Mouse (Mus musculus) testis, postnatal 10 days (tissue): ENCODE data around the gene Kars.

ENCODE experiments used
- DNase-seq: peaks from one replicate; pipeline ENCODE4 v3.0.0; 2021; ENCODE audit warnings: low spot score

Kars gene

DNA sequence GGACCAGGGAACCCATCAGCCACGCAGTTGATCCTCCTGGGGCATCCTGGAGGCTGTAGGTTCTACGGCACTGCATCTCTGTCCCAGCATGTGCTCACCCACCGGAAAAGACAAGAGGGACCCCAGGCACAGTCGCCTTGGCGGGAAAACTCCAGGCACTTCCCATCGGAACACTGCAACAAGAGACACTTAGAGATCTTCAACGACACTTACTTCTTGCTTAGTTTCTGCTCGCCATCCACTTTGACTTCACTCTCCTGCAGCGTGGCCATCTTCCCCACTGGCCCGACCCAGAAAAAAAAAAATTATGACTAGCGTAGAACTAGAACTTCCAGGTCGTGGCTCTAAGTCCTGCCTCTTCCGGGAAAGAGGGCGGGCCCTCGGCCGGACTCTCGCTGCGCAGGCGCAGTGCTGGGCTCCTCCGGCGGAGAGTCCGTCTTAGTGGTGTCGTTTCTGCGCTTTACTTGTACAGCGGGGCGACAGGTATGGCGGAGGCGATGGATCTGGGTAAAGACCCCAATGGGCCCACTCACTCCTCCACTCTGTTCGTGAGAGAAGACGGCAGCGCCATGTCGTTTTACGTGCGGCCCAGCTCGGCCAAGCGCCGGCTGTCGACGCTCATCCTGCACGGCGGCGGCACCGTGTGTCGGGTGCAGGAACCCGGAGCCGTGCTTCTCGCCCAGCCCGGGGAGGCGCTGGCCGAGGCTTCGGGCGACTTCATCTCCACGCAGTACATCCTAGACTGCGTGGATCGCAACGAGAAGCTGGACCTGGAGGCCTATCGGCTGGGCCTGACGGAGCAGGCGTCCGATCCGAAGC is at the start of gene Kars, which contains the start of gene Terf2ip:
Kars (minus strand) TSS at position 327 of the 819 bp plus-strand sequence.
Terf2ip (plus strand) TSS at position 402 of the 819 bp plus-strand sequence.
- DNase-seq: peak; percentile 94

GRCm38 (mm10) chr8:112054456-112054855 is 43.3 kb upstream of the Kars start:
- no peak for DNase-seq

DNA sequence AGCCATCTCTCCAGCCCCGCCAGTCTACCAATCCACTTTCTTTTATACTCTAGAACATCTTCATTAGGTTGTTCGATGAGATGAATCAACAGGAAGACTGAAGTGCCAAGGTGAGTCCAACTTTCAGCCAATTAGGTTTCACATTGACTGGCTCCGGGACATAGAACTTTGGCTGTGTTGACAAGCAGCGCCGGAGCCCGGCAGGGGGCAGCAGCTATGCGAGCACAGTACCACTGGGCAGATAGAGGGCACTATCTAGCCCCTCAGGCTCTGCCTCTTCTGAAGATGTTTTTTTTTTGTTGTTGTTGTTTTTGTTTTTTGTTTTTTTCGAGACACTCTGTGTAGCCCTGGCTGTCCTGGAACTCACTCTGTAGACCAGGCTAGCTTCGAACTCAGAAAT is 40.4 kb upstream of the Kars start:
- DNase-seq: no peak

- DNase-seq: peak; percentile 45
Observed at GRCm38 (mm10) chr8:112049984-112050383, 38.9 kb upstream of the Kars start.

GRCm38 (mm10) chr8:112048293-112048692 is 37.2 kb upstream of the Kars start:
- no peak for DNase-seq

DNA sequence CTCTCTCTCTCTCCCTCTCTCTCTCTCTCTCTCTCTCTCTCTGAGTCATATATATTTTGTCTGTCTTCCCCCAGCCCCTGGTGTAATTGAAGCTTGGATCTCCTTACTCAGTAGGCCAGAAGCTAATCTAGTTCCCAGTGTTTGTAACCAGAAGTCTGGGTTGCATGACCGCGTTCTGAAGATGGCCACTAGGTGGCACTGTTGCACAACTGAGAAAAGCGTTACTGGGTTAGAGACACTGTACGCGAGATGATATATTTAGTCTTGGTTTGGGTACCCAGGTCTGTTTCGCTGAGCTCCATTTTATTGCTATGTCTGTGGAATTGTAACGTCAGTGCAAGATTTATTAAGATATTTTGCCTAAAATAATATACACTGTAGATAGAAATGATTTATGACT is 34.8 kb upstream of the Kars start:
- DNase-seq: peak; percentile 87

- peak; percentile 45 for DNase-seq
Observed at GRCm38 (mm10) chr8:112045182-112045581, 34.1 kb upstream of the Kars start.

- DNase-seq: no peak
Observed at GRCm38 (mm10) chr8:112037521-112037920, 26.4 kb upstream of the Kars start.

DNA sequence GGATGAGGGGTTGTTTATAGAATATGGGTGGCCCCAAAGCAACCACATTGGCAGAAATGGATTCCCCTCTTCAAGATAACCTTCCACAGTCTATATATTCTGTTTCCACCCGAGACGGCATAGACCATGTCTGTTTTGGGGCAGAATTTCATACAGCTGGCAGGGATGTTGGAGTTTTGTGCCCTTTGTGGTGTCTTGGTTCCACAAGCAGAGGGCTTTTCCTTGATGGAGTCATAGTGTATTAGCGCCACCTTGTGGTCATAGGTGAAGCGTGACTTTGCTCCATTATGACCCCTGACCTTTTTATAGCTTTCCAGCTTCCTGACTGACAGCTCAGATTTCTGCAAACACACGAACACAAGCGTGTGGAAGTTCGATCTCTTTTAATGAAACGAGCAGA is 23.5 kb upstream of the Kars start:
- DNase-seq: no peak

- DNase-seq: no peak
Observed at GRCm38 (mm10) chr8:112033071-112033470, 21.9 kb upstream of the Kars start.

DNA sequence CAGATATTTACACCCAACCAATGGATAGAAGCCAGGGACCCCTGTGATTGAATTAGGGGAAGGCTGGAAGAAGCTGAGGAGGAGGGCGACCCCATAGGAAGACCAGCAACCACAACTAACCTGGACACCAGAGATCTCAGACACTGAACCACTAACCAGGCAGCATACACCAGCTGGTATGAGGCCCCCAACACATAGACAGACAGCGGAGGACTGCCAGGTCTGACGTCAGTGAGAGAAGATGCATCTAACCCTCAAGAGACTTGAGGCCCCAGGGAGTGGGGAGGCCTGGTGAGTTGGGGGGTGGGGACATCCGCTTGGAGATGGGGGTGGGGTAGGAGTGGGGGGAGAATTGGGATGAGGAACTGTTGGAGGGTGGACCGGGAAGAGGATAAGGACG is 19.5 kb upstream of the Kars start:
- no peak for DNase-seq

- no peak for DNase-seq
Observed at GRCm38 (mm10) chr8:112029455-112029854, 18.3 kb upstream of the Kars start.

GRCm38 (mm10) chr8:112014936-112015335 is 3.8 kb upstream of the Kars start, which contains the start of gene Gm6793:
Gm6793 (minus strand) TSS chr8:112015036.
- no peak for DNase-seq

GRCm38 (mm10) chr8:112011816-112012242 is 706 bp upstream of the Kars start:
- DNase-seq: peak; percentile 69

DNA sequence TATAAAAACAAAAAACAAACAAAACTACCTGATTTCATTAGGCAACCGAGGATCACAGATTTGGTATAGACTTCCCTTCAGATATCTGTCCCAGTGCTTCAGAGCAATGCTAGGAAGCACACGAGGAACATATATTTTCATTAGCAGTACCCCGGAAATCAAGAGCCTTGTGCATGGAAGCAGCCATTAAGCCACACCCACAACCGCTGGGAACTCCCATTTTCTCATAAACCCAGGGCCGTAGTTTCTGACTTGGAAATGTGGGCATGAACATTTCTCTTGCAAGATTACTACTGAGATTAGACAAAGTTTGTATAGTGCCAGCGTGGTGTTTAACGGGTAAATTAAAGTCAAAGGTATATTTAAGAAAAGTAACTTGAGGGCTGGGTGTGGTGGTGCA is 1.6 kb downstream of the Kars start:
- no peak for DNase-seq

- no peak for DNase-seq
Observed at GRCm38 (mm10) chr8:112007669-112008068, 3.5 kb downstream of the Kars start.

DNA sequence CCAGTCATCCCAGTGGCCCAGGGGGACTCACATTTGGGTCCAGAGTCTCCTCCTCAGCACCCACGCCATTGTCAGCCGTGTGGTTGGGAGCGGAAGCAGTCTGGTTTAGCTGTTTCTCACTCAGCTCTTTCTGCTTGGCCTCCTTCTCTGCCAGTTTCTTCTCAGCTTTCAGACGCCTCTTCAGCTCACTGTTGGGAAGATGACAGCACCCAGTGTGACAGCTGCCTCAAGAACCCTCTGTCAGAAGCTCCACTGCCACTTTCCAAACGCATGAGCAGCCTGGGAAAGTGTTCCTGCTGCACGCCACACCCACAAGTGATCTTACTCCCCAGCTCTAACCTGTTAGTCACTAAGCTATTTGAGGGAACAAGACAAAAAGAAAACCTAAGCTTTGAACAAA is 5.5 kb downstream of the Kars start:
- no peak for DNase-seq

DNA sequence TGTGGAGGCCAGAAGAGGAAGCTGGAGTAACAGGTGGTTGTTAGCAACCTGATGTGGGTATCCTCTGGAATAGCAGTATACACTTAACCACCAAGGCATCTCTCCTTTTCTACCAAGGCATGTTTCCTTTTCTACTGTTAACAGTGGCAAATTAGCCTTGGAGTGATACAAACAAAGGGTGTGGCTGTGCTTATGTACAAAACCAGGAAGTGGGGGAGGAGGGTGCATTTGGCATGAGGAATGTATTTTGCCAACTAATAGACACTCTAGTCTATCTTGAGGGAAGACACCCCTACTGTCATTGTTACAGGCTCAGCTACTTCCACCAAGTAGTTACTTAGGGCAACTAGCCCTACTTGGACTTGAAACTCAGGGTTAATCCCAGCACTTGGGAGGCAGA is 6.4 kb downstream of the Kars start:
- no peak for DNase-seq

- DNase-seq: no peak
Observed at GRCm38 (mm10) chr8:111992703-111993039, 18.5 kb downstream of the Kars start.

DNA sequence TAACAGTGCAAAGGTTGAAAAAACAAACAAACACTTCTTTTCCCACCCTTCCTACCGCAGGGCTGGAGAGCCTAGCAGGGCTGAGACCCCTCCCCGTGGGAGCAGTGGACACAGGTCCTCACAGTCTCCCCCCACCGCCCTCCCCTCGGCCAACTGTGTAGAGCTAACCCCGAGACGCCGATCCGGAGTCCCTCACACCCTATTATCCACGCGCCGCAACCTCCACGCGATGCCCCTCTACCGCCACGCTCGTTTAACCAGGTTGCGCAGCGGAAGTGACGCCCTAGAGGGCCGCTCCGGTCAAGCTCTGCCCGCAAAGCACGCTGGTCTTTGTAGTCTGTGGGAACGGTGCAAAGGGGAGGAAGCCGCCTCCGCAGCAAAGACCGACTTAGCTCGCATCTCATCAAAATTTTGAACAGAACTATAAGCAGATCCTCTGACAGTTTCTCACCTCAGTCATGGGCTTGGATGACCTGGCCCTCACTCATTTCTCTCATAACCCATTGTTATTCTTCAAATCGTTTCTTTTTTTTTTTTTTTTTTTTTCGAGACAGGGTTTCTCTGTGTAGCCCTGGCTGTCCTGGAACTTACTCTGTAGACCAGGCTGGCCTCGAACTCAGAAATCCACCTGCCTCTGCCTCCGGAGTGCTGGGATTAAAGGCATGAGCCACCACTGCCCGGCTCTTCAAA is 19.0 kb downstream of the Kars start, which contains the start of gene Adat1:
Adat1 (minus strand) TSS at position 290 of the 690 bp plus-strand sequence.
- peak; percentile 88 for DNase-seq

- no peak for DNase-seq
Observed at GRCm38 (mm10) chr8:111991278-111991677, 19.8 kb downstream of the Kars start.

DNA sequence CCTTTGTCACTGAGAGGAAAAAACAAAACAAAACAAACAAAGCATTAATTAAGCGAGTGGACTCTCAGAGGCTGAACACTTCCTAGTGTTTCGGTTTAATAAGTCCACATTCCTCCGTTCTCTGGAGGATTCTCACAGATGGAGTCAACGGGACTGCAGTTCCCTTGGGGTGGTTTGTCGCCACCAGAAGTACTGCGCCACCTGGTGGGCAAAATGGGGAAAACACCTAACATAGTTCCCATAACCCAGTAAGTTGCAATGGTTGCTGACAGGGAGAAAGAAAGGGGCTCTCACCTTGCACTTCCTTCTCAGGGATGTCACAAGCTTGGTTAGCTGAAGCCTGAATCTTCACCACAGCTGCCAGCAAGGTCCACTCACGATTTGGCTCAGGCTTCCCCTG is 21.2 kb downstream of the Kars start:
- DNase-seq: peak; percentile 91

- DNase-seq: peak; percentile 66
Observed at GRCm38 (mm10) chr8:111984511-111984910, 26.6 kb downstream of the Kars start.
